Mouse (Mus musculus) NIH3T3 (cell line): ENCODE results near the gene Hist1h1t.

Experiments
- DNase-seq: peaks from one replicate; pipeline ENCODE4 v3.0.0-alpha.2; 2012; ENCODE audit warnings: low read depth

Hist1h1t gene

DNA sequence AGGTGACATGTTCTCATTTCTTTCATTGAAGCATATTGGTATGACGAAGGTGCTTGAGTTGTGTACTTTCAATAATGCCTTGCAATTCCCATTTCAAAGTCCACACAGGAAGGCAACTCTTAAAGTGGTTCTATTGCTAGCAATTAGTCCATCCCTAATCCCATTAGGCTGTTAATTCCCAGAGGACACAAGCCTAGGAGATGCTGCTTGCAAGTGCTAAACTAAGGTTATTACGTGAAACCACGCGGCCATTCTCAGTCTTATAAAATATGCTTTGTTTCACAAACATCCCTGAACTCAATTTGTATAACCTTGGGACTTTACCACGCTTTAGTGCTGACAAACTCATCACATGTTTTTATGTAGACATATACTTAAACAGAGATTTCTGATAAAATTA lies 41.5 kb downstream of the Hist1h1t start:
- DNase-seq, result no peak

DNA sequence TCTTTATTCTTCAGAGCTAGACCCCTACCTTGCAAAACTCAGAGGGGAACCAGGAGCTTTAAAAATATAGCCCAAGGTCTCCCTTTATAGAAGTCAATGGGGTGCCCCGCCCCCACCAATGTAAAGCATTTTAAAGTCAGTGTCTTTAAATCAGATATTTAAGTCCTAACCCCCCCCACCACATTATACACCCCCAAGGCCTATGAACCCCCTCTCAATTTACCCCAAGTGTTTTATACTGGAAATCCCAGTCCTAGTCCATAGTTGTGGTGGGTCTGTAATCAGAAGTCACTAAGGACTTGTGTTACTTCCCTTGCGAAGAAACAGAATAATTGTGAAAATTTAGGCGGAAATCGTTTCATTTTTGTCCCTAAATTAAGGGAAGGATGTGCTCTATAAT lies 42.4 kb downstream of the Hist1h1t start:
- peak; percentile 59 for DNase-seq

DNA sequence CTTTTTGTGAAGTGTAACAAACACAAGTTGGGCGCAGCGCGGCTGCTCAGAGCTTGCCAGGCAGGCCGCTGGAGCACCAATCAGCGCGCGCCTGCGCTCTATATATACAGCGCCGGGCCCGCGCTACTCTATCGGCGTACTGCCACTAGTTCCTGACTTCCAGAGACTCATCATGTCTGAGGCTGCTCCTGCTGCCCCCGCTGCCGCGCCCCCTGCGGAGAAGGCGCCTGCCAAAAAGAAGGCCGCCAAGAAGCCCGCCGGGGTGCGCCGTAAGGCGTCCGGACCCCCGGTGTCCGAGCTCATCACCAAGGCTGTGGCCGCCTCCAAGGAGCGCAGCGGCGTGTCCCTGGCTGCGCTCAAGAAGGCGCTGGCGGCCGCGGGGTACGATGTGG lies 43.1 kb downstream of the Hist1h1t start, which contains the start of gene Hist1h1c:
TSS of gene Hist1h1c (plus strand) at position 132 of the 392 bp plus-strand sequence.
- peak; percentile 95 for DNase-seq

DNA sequence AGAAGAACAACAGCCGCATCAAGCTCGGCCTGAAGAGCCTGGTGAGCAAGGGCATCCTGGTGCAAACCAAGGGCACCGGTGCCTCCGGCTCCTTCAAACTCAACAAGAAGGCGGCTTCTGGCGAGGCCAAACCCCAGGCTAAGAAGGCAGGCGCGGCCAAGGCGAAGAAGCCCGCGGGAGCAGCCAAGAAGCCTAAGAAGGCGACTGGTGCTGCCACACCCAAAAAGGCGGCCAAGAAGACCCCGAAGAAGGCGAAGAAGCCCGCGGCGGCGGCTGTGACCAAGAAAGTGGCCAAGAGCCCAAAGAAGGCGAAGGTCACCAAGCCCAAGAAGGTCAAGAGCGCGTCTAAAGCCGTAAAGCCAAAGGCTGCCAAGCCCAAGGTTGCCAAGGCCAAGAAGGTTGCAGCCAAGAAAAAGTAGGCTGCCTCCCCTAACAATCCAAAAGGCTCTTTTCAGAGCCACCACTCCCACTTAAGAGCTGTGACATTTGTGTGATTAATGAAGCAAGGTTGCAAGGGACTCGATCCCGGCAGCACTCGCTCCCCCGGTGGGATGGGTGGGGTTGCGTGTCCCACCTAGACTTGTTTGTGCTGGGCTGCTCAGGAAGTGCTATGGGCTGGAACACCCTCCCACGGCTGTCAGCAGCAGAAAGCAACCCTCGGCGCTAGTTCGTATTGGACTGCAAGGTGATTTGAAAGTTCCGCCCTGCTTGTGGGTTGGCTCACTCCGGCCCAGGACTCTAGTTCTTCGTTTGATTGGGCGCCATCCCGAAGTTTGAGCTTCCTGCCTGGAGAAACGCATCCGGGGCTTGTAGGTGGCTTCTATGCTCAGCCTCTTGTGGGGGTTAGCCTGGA lies 43.7 kb downstream of the Hist1h1t start:
- peak; percentile 94 for DNase-seq

DNA sequence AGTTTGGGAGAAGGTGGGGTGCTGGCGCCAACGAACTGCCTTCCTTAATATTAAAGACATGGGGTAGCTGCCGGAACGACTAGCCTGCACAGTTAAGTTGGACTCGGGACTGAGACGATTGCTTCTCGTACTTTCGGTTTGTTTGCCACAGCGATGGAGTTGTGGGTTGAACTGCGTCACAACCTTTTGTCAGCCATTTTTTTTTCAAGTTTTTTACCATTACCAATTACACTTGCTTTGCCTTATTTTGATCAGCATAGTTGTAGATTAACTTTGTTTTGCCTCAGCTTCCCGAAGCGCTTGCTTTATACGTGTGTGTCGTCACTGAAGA lies 44.3 kb downstream of the Hist1h1t start:
- DNase-seq, result no peak

DNA sequence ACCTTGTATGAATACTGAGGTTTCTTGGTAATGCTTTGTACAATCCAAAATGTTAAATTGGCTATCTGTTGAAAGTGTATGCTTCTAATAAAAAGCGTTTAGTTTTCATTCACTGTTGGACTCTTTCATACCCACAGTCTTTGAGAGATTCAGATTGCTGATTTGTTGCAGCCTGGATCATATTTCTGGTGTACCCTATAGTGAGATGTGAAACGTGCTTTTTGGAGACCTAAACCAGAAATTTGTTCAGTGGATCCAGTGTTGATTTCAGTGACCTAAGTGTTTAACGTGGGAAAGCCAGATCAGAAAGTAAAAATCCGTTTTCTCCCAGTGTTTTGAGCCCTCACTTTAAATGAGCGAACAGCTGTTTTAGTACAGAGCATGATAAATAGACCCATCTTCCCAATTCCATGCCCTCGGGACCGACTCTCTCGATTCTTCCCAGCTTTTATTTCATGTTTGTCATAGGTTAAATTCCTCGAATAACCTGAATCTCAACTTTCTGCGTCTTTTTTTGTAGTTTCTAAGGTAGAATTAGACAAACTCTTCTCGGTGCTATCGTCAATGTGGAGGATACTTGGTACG lies 44.7 kb downstream of the Hist1h1t start:
- peak; percentile 38 for DNase-seq

DNA sequence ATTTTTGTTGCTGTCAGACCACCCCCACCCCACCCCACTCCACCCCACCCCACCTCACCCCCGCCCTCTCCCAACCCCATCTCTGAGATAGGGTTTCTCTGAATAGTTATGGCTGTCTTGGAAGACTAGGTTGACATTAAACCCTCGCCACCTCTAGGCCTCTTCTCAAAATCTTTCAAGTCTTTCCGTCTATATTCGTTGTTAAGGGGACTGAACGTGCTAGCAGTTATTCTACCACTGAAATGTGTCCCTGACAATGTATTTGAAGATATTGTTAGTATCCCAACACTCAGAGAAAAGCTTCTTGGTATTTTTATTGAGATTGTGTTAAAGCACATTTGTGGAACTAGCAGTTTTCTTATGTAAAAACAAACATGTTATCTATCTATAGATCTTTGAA lies 45.3 kb downstream of the Hist1h1t start:
- peak; percentile 23 for DNase-seq

DNA sequence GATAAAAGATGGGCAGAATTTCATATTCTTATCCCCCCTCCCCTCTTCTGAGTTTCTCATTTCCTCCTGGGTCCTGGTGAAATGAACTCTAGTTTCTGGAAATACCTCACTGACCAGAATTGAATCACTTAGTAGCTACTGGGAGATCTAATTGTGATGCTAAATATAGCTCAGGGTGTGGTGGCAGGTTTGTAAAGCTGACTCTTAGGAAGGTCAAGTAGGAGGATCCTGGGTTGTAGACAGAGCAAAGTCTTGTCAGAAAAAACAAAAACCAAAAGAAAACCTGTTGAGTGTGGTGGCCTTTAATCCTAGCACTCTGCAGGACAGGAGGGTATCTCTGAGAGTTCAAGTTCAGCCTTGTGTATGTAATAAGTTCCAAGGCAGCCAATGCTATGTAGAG lies 46.4 kb downstream of the Hist1h1t start:
- DNase-seq, result no peak

DNA sequence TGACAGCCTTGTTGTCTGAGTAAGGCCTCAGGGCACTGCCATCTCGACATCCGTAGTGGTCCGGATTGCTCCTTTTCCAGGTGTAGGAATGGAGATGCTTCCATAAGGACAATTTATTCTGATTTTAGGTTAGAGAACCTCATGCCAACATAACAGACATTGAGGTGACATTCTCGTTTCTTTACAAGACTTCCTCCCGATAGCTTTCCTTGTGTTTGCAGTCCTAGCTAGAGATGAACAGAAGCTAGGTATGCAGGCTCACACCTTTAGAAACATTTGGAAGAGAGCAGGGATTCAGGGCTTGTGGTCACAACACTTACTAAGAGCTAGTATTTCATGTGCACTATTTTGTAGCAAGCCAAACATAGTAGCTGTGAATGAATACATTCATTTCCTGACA lies 47.6 kb downstream of the Hist1h1t start:
- no peak for DNase-seq

DNA sequence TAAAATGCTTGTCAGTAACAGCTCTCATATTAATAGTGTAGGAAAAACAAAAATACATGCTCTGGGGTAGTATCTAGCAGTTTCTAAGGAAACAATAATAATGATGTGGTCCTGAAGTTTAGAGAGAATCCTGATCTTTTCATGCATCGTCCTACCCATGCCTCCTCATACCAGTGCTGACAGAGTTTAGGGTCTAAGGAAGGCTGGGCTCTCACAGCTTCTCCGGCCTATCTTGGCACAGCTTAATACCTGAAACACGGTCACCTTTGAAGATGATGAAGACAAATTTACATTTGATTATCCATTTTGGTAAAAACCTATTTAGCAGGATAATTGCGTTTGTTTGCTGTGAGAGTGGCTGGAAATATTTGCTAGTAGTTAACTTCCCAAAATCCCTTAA lies 48.3 kb downstream of the Hist1h1t start:
- DNase-seq, result no peak

DNA sequence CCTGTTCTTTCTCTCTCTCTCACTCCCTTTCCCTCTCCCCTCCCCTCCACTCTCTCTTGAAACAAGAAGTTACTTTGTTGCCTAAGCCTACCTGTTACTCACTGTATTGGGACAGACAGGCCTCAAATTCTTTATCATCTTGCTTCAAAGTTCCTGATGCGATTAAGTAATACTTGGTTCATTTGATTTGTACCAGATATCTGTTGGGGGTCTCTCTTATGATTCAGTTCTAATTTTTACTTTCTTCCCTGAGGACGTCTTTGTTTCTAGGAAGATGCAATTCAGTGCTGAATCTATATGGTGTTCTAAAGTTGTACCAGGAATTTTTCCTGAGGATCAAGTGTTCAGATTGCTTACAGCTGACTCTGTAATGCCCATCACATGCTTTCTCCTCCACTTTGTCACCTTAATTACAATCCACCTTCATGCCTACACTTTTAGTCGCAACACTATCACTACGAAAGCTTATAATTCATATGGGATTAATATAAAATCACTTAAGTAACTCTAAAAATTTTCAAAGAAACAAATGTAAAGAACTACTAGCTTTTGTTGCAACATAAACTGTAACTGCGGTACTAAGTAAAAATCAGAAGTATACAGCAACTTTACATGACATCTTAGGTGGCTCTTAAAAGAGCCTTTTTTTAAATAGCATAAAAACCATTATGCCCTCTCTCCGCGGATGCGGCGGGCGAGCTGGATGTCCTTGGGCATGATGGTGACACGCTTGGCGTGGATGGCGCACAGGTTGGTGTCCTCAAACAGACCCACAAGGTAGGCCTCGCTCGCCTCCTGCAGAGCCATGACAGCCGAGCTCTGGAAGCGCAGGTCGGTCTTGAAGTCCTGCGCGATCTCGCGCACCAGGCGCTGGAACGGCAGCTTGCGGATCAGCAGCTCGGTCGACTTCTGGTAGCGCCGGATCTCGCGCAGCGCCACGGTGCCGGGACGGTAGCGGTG lies 49.1 kb downstream of the Hist1h1t start:
- no peak for DNase-seq

DNA sequence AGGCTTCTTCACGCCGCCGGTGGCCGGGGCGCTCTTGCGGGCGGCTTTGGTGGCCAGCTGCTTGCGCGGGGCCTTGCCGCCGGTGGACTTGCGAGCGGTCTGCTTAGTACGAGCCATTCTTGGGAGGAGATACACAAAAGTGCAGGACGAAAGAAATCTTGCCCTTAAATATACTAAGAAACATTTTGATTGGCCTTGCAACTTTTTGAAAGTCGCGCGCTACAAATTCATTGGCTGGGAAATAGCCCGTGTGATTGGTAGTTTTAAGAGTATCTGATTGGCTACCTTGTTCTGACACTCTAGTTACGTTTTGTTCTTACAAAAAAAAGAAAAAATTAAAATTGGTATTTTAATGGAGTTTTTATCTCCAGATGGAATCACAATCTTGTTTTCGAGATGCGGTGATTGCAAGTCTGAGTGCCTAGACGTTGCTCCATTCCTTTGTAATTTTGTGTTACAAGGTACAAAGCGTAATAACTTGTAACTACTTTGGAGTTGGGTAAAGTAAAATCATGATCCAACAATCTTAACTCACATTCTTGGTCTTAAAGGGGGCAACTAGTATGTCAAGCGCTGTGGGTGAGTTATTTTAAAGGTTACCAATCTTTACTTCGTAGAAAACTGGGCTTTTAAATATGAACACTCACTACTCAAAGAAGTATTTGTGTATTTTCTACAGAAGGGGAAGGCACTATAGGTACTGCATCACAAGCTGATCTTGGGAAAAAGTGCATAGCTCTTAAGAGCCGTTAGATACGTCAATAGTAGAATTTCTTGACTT lies 50.0 kb downstream of the Hist1h1t start, which contains the start of gene Hist1h3c:
TSS of gene Hist1h3c (minus strand) at position 222 of the 781 bp plus-strand sequence.
- DNase-seq, result peak; percentile 92
